Mouse (Mus musculus) G1E-ER4 (cell line): ENCODE measurements around the gene Gas2l3. TPM values are rescaled to one million over a fixed set of nuclear protein-coding genes. Genes with fewer than 3 reads are reported as not detected.

Experiments used
- GATA1 ChIP-seq: IDR thresholded peaks from one replicate; pipeline ENCODE4 v1.8.0; 2012; ENCODE audit warnings: low read length, inconsistent platforms
- polyA plus RNA-seq: library from polyadenylated mRNA; stranded (reverse); fragments of >175 nt; gene quantifications from 2 replicates; pipeline ENCODE4 v1.2.3, GENCODE M21; 2012

The Gas2l3 gene
- not detected in 2 replicates for polyA plus RNA-seq

- no peak for TF ChIP-seq GATA1
These were observed at the start of gene Gas2l3 for GRCm38 (mm10) chr10:89443623-89444151. TSS of gene Gas2l3 (minus strand) at chr10:89443967.

GRCm38 (mm10) chr10:89491321-89491720, 47.6 kb upstream of the Gas2l3 start:
- no peak for TF ChIP-seq GATA1

GRCm38 (mm10) chr10:89490250-89490649, 46.5 kb upstream of the Gas2l3 start:
- TF ChIP-seq GATA1 = no peak

- no peak for TF ChIP-seq GATA1
These were observed 45.7 kb upstream of the Gas2l3 start for GRCm38 (mm10) chr10:89489459-89489858.

GRCm38 (mm10) chr10:89486995-89487742, 43.4 kb upstream of the Gas2l3 start:
- no peak for TF ChIP-seq GATA1

GRCm38 (mm10) chr10:89484907-89485306, 41.1 kb upstream of the Gas2l3 start:
- TF ChIP-seq GATA1 = no peak

- TF ChIP-seq GATA1 = no peak
These were observed 40.2 kb upstream of the Gas2l3 start for GRCm38 (mm10) chr10:89483812-89484602.

GRCm38 (mm10) chr10:89483113-89483512, 39.3 kb upstream of the Gas2l3 start:
- no peak for TF ChIP-seq GATA1

- no peak for TF ChIP-seq GATA1
These were observed 38.4 kb upstream of the Gas2l3 start for GRCm38 (mm10) chr10:89482142-89482681.

- no peak for TF ChIP-seq GATA1
These were observed 37.9 kb upstream of the Gas2l3 start for GRCm38 (mm10) chr10:89481638-89482037.

GRCm38 (mm10) chr10:89478766-89479165, 35.0 kb upstream of the Gas2l3 start:
- TF ChIP-seq GATA1 = no peak

- no peak for TF ChIP-seq GATA1
These were observed 27.0 kb upstream of the Gas2l3 start for GRCm38 (mm10) chr10:89470596-89471353.

- TF ChIP-seq GATA1 = no peak
These were observed 21.1 kb upstream of the Gas2l3 start for GRCm38 (mm10) chr10:89464760-89465405.

GRCm38 (mm10) chr10:89462890-89463289, 19.1 kb upstream of the Gas2l3 start:
- TF ChIP-seq GATA1 = no peak
